Mouse (Mus musculus) erythroblast, embryonic 14.5 days (primary cell): ENCODE data around the gene Elovl4. TPM values are rescaled to one million over a fixed set of nuclear protein-coding genes. Genes with fewer than 3 reads are reported as not detected.

Experiments used
- H3K27me3 ChIP-seq: 2 replicates; pipeline ENCODE4 v1.6.1; 2012; ENCODE audit warnings: inconsistent platforms; ENCODE audit not compliant: control insufficient read depth
- H3K36me3 ChIP-seq: 2 replicates; pipeline ENCODE4 v1.6.1; 2012; ENCODE audit warnings: mild to moderate bottlenecking, inconsistent platforms; ENCODE audit not compliant: control insufficient read depth
- H3K4me1 ChIP-seq: 2 replicates; pipeline ENCODE4 v1.6.1; 2012; ENCODE audit warnings: inconsistent platforms; ENCODE audit not compliant: control insufficient read depth
- H3K4me3 ChIP-seq: replicated peaks from 2 replicates; pipeline ENCODE3; 2012; ENCODE audit warnings: moderate library complexity, mild to moderate bottlenecking, inconsistent platforms
- H3K9me3 ChIP-seq: 2 replicates; pipeline ENCODE4 v1.6.1; 2012; ENCODE audit warnings: low read length, inconsistent platforms, mixed read lengths; ENCODE audit not compliant: control insufficient read depth
- GATA1 ChIP-seq: IDR thresholded peaks from 2 replicates; pipeline ENCODE4 v1.6.1; 2012; ENCODE audit warnings: low read length, inconsistent platforms, mixed read lengths
- TAL1 ChIP-seq: IDR thresholded peaks from 3 replicates; pipeline ENCODE4 v1.6.1; 2012; ENCODE audit warnings: low read length, inconsistent platforms, mixed read lengths
- polyA plus RNA-seq: library from polyadenylated mRNA; stranded (reverse); fragments of >175 nt; gene quantifications from 2 replicates; pipeline ENCODE4 v1.2.3, GENCODE M21; 2012

The Elovl4 gene
- polyA plus RNA-seq, 1 experiment = not detected

GRCm38 (mm10) chr9:83807562-83807961 is 1.5 kb upstream of the Elovl4 start:
- H3K4me1 ChIP-seq = peaks cover 6% of the 10 kb centered on the region
- H3K27me3 ChIP-seq = peaks cover 45% of the 10 kb centered on the region
- H3K4me3 ChIP-seq = no peak overlapping the region
- TF ChIP-seq GATA1 = no peak
- TF ChIP-seq TAL1 = no peak
- H3K9me3 ChIP-seq = peaks cover 4% of the 10 kb centered on the region; the same call in 1 of the 2 replicates
- H3K36me3 ChIP-seq = no peaks in the 10 kb centered on the region

DNA sequence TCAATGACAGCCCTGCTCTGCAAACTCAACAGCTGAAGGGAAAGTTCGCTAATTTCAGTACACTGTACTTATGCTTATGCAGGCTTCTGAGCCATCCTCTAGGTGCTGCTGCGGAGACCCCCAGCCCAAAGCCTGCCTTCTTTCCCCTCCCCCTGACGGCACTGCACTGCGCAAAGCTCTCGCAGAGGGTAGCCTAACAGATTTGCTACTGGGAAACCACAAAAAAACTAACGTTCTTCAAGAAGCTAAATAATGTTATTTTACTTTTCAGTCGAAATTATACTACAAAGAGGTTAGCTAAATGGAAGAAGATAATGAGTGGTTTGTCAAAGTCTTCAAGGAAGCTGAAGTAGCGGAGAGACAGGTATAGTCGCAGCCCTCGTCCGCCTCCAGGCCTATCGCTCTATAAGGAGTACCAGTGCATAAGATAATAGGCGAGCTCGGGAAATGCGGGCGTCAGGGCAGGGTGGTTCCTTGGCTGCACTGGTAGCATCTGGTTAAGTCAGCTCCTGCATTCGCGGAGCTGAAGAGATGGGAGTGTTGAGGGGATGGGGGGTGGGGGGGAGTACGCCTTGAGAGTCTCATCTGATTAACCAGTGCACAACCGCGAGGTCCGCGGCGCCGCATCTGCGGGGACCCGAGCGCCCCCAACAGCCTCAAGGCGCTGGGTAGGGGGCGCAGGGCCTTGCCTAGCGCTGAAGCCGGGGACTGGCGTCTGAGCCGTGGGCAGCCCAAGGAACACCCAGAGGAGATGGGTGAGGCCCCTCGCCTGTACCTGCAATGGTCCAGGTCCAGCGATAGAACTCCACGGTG is 707 bp downstream of the Elovl4 start:
- peaks cover 48% of the 10 kb centered on the region for H3K27me3 ChIP-seq
- peaks cover 6% of the 10 kb centered on the region for H3K4me1 ChIP-seq
- no peaks in the 10 kb centered on the region for H3K36me3 ChIP-seq
- TF ChIP-seq TAL1 (no peak), GATA1 (no peak)
- H3K4me3 ChIP-seq = peak overlapping the region; percentile 40
- H3K9me3 ChIP-seq = peaks cover 4% of the 10 kb centered on the region; the same call in 1 of the 2 replicates

GRCm38 (mm10) chr9:83804341-83804740 is 1.7 kb downstream of the Elovl4 start:
- TF ChIP-seq TAL1 (no peak), GATA1 (no peak)
- peaks cover 6% of the 10 kb centered on the region for H3K4me1 ChIP-seq
- no peak overlapping the region for H3K4me3 ChIP-seq
- H3K27me3 ChIP-seq = peaks cover 48% of the 10 kb centered on the region
- peaks cover 4% of the 10 kb centered on the region; the same call in 1 of the 2 replicates for H3K9me3 ChIP-seq
- H3K36me3 ChIP-seq = no peaks in the 10 kb centered on the region

DNA sequence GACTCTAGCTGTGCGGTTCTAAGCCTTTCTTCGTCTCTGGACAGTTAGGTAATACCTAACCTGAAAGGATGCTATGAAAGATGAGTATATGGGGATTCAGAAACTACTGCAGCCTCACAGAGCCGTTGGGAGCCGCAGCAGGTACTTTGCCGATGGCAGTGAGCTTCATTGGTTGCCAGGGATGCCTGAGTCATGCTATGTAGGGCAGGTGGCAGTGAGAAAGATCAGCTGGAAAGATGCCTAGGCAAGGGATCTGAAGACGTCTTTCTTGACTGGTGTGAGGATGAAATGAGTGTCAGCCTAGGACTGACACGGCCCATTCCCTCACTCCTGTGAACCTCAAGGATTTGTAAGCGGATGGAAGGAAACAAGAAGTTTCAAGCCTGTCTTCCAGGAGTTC is 8.2 kb downstream of the Elovl4 start:
- TF ChIP-seq TAL1 (no peak), GATA1 (no peak)
- peaks cover 3% of the 10 kb centered on the region; the same call in 1 of the 2 replicates for H3K27me3 ChIP-seq
- H3K36me3 ChIP-seq = no peaks in the 10 kb centered on the region
- H3K4me3 ChIP-seq = no peak overlapping the region
- no peaks in the 10 kb centered on the region for H3K4me1 ChIP-seq
- H3K9me3 ChIP-seq = no peaks in the 10 kb centered on the region

- Histone ChIP-seq H3K4me1 (no peaks in the 10 kb centered on the region), H3K4me3 (no peak overlapping the region), H3K27me3 (no peaks in the 10 kb centered on the region), H3K9me3 (no peaks in the 10 kb centered on the region), H3K36me3 (no peaks in the 10 kb centered on the region)
- TF ChIP-seq GATA1 (no peak), TAL1 (no peak)
Observed at GRCm38 (mm10) chr9:83796875-83797274, 9.2 kb downstream of the Elovl4 start.

DNA sequence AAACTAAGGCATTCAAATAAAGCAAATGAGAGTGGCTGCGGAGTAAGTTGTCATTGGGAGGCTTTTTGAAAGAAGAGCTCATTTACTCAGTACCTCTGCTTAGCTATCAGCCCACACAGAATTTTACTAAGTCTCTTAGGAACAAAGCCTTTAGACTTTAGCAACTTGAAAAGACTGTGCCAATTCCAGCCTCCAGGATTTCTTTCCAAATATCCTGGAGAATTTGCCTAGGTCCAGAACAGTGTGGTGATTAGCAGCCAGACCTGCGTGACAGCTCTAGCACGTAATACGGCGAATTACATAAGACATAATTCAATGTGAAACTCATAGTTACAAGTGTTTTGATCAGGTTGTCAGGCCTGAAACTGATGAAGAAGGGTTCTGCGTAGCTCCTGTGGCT is 16.8 kb downstream of the Elovl4 start:
- no peaks in the 10 kb centered on the region for H3K27me3 ChIP-seq
- H3K4me3 ChIP-seq = no peak overlapping the region
- H3K4me1 ChIP-seq = no peaks in the 10 kb centered on the region
- no peaks in the 10 kb centered on the region for H3K9me3 ChIP-seq
- TF ChIP-seq TAL1 = no peak
- TF ChIP-seq GATA1 = no peak
- no peaks in the 10 kb centered on the region for H3K36me3 ChIP-seq

- Histone ChIP-seq H3K27me3 (no peaks in the 10 kb centered on the region), H3K4me1 (no peaks in the 10 kb centered on the region), H3K9me3 (peaks cover 3% of the 10 kb centered on the region; the same call in 1 of the 2 replicates), H3K4me3 (no peak overlapping the region), H3K36me3 (no peaks in the 10 kb centered on the region)
- TF ChIP-seq GATA1 (no peak), TAL1 (no peak)
Observed at GRCm38 (mm10) chr9:83785501-83785900, 20.6 kb downstream of the Elovl4 start.

- no peak overlapping the region for H3K4me3 ChIP-seq
- peaks cover 3% of the 10 kb centered on the region; the same call in 1 of the 2 replicates for H3K9me3 ChIP-seq
- H3K36me3 ChIP-seq = no peaks in the 10 kb centered on the region
- no peak for TF ChIP-seq GATA1
- H3K27me3 ChIP-seq = no peaks in the 10 kb centered on the region
- H3K4me1 ChIP-seq = no peaks in the 10 kb centered on the region
Observed at GRCm38 (mm10) chr9:83778317-83778960, 27.6 kb downstream of the Elovl4 start.

DNA sequence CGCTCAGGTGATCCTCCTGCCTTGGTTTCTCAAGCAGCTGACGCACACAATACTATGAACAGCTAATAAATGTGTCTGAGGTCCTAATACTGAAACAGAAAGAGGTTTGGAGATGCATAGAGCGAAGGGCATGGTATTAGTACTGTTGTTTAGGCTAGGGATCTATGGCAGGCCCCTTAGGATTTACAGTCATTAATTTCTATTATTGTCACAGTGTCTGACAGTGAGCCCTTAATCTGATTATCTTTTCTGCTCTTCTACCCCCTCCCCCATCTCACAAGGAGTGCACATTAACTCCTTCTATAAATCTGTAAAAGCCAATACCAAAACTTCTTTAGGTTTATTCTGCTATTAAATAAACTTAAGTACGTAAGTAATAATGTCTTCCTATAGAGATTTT is 44.8 kb downstream of the Elovl4 start:
- no peak for TF ChIP-seq GATA1
- TF ChIP-seq TAL1 = no peak
- Histone ChIP-seq H3K27me3 (no peaks in the 10 kb centered on the region), H3K4me3 (no peak overlapping the region), H3K9me3 (no peaks in the 10 kb centered on the region; the same call in 1 of the 2 replicates), H3K4me1 (no peaks in the 10 kb centered on the region), H3K36me3 (no peaks in the 10 kb centered on the region)
